Mouse (Mus musculus): Measurements from ENCODE around the gene Hacd3. TPM values are rescaled to one million over a fixed set of nuclear protein-coding genes. Genes with fewer than 3 reads are reported as not detected.

Hacd3 gene
- total RNA-seq, 2 experiments from 2014 or later, result 162 to 176 TPM

DNA sequence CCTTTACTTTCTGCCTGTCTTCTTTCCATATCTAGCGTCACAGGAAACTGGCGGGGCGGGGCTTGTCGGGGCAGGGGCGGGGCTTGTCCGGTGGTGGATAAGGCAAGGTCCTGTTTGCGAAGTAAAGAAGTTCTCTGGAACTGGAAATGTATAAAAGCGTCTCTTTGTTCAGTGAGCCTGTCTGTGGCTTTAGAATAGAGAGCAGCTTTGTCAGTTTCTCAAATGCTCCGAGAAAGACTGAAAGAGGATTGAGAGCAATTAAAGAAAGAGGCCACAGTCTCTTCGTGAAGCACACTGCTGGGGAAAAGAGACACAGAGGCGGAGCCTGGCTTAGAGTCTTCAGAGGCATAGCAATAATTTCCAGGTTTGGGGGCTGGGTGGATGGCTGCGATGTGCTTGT lies 65.2 kb downstream of the Hacd3 start:
- peak in 1 of 2 experiments; percentile 21 for DNase-seq (ENCODE audit: extremely low spot score in 1 of 2, low spot score in 1 of 2)

DNA sequence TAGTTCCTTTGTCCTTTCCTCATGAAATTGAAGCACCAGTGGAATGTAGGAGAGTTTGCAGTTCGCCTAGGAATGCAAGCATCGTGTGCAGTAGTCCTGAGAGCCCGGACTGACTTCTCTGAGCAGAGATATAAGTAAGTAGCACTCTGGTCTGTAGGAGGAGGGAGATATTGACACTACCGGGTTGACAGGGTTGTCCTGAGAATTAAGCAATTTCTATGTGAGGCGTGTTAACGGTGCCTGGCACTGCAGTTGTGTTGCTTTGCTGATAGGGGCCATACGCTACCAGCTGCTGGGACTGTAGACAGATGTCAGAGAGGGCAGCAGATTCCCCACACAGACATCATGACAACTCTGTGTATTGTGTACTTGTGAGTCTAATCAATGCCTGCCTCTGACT lies 68.3 kb downstream of the Hacd3 start:
- no peak for DNase-seq (ENCODE audit: extremely low spot score in 1 of 2, low spot score in 1 of 2)

DNA sequence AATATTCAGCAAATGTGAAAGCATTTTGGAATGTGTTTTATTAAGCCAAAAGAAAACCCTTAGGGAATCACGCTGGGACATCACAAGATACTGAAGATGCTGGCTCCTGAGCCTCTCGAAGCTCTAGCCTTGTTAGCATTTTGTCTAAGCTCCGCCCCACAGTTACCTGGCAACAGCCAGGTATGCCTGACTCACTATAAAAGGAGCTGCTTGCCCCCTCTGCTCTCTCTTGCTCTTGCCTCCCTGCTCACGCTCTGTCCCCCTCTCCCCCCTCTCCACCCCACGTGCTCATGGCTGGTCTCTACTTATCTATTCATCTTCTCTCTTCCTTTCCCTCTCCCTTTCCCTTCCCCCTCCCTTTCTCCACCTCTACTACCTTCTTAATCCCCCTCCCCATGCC lies 69.4 kb downstream of the Hacd3 start:
- DNase-seq (ENCODE audit: extremely low spot score in 1 of 2, low spot score in 1 of 2), result no peak

- DNase-seq (ENCODE audit: extremely low spot score in 1 of 2, low spot score in 1 of 2), result no peak
Observed at GRCm38 (mm10) chr9:64951161-64951657, 70.3 kb downstream of the Hacd3 start, which contains the start of gene Slc24a1. Gene Slc24a1, minus strand, starts transcription at chr9:64951607.

DNA sequence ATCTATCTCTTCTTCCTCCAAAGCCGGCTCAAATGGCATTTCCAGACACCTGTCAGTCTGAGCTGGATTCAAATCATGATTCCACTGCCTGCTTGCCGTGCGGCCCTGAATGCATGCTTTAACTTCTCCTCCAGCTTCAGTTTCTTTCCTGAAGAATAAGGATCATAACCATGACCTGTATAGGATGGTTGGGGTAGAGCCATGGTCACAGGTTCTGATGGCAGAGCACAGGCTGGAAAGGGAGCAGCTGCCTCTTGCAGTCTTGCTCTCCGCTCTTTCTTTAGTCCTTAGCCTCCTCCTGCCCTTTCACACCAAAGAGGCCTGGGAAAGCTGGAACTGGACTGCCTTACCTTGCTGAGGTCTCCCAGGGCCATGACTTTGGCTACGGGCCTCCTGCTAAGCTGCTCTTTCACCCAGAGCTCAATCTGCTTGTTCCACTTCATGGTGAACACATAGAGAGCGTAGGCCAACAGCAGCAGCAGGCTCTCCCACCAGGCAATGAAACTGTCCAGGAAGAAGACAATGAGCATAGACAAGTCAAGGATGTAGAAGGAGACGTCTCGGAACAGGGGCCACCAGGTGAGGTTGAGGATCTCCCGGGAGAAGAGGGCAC lies 73.9 kb downstream of the Hacd3 start:
- DNase-seq (ENCODE audit: extremely low spot score in 1 of 2, low spot score in 1 of 2), result no peak

DNA sequence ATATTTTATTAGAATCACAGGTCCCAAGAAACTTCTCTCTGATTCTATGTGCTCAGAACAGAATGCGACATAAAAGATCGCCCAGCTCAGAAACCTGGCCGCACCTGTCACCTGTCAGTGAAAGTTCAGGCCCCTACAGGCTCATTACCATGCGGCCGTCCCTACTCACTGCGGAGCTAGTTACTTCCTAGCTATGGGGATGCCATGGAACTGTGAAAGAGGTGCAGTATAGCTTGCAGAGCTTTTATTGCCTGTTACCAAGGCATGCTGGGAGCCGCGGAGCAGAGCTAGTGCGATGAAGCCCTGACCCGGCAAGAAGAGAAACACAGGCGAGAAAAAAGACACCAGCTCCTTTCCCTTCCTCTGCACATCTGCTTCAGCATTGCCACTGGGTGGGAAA lies 77.5 kb downstream of the Hacd3 start:
- no peak for DNase-seq (ENCODE audit: extremely low spot score in 1 of 2, low spot score in 1 of 2)

DNA sequence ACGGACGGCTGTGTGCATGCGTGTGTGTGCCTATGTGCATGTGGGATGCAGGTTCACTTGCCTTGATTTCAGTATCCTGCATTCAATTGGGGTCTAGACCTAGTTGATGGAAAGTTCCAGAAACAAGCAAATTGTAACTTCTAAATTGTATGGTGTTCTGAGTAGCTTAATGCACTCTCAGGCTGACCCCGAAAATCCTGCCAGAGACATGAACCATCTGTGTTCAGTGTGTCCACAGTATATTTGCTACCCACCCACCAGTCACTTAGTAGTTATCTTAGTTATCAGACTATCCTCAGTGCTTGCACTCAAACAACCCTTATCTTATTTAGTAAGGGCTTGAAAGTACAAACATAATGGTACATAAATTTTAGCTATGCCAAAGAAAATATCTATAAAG lies 79.8 kb downstream of the Hacd3 start:
- no peak for DNase-seq (ENCODE audit: extremely low spot score in 1 of 2, low spot score in 1 of 2)

- no peak for DNase-seq (ENCODE audit: extremely low spot score in 1 of 2, low spot score in 1 of 2)
Observed at GRCm38 (mm10) chr9:64940731-64941346, 80.7 kb downstream of the Hacd3 start.

DNA sequence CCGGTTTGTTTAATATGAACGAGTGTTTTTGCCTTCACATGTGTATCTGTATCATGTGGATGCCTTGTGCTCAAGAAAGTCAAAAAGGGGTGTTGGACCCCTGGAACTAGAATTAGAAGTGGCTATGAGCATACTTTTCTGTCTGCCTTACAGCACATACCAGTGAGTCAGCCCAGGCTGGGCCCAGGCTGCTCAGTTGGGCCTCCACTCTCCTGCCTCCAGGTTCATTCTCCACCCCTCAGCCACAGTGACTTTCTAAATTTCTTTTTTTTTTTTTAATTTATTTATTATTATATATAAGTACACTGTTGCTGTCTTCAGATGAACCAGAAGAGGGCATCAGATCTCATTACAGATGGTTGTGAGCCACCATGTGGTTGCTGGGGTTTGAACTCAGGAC lies 81.7 kb downstream of the Hacd3 start:
- DNase-seq (ENCODE audit: extremely low spot score in 1 of 2, low spot score in 1 of 2), result no peak

- DNase-seq (ENCODE audit: extremely low spot score in 1 of 2, low spot score in 1 of 2), result no peak
Observed at GRCm38 (mm10) chr9:64939281-64939680, 82.2 kb downstream of the Hacd3 start.

DNA sequence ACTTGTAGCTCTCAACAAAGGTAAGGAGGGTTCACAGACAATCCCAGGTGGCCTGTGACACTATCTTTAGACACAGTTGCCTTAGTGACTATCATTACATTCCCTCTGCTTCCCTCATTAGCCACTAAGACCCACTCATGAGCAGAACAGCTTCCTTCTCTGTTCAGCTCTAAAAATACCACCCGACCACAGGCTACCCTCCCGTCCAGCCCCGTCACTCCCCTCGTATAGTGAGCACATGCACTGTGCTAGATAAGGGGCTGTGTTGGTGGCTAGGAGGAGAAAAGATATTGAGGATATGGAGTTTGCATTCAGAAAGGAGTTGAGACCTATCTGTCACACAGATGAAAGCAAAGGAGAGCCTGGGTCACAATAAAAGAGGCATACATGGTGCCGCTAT lies 83.0 kb downstream of the Hacd3 start:
- no peak for DNase-seq (ENCODE audit: extremely low spot score in 1 of 2, low spot score in 1 of 2)

DNA sequence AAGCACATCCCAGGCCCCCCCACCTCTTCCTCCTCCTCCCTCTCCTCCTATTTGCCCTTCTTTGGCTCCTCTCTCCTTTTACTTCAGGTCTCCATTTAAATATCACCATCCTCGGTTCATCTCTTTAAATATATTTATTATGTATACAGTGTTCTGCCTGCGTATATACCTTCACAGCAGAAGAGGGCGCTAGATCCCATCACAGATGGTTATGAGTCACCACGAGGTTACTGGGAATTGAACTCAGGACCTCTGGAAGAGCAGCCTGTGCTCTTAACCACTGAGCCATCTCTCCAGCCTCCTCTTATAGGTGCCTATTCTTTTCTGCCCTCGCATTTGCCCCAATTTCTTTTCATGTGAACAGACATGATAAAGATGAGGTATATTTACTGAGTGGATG lies 84.0 kb downstream of the Hacd3 start:
- no peak for DNase-seq (ENCODE audit: extremely low spot score in 1 of 2, low spot score in 1 of 2)

Small RNA genes lying within 50 kb of the gene (microRNA-seq; reads per million reads assigned to microRNA genes)
- gene Gm25640, result 0 reads per million in 2 experiments

Other genes starting within 250 kb of the Hacd3 start
- gene Dennd4a, start 210.4 kb downstream of the Hacd3 start, total RNA-seq (2021), result 10 to 100 TPM; 37.2 to 43.1 TPM
- gene Slc24a1, start 70.1 kb downstream of the Hacd3 start, total RNA-seq (2021), result under 1 TPM; 0.12 to 0.16 TPM
- 10 to 100 TPM; 21.6 to 23.2 TPM for gene Ints14, start 60.8 kb downstream of the Hacd3 start, total RNA-seq (2021)
- gene Dpp8, start 10.7 kb upstream of the Hacd3 start, total RNA-seq (2021), result 100 to 1,000 TPM; 150 to 161 TPM
- gene Igdcc4, start 79.8 kb upstream of the Hacd3 start, total RNA-seq (2021), result 10 to 100 TPM; 30.5 to 33.1 TPM
- 1 to 10 TPM; 3.8 to 4.7 TPM for gene Igdcc3, start 119.5 kb upstream of the Hacd3 start, total RNA-seq (2021)
- gene Parp16, start 173.7 kb upstream of the Hacd3 start, total RNA-seq (2021), result 1 to 10 TPM; 3.7 to 4.6 TPM
- not detected for gene Cilp, start 243.5 kb upstream of the Hacd3 start, total RNA-seq (2021)

All from layer of hippocampus, postnatal 25 days (tissue).